Mouse (Mus musculus): ENCODE measurements at regions not wholly inside any gene's neighbourhood (a gene's known extent, or its start where the extent isn't known, plus 50 kb on each side); places are given as distances from the start of the nearest gene placed in this dataset.

- no peak for ATAC-seq (replicated peaks; ENCODE audit: low FRiP score, poor library complexity, severe bottlenecking)
These were observed 232.7 kb upstream of the Jun start for GRCm38 (mm10) chr4:95284696-95285095.

GRCm38 (mm10) chr4:95290321-95290720 is 238.3 kb upstream of the Jun start:
- ATAC-seq (replicated peaks; ENCODE audit: low FRiP score, poor library complexity, severe bottlenecking), result no peak

GRCm38 (mm10) chr4:95294110-95294509 is 242.1 kb upstream of the Jun start:
- no peak for ATAC-seq (replicated peaks; ENCODE audit: low FRiP score, poor library complexity, severe bottlenecking)

GRCm38 (mm10) chr4:95301907-95302306 is 249.9 kb upstream of the Jun start:
- ATAC-seq (replicated peaks; ENCODE audit: low FRiP score, poor library complexity, severe bottlenecking), result no peak

DNA sequence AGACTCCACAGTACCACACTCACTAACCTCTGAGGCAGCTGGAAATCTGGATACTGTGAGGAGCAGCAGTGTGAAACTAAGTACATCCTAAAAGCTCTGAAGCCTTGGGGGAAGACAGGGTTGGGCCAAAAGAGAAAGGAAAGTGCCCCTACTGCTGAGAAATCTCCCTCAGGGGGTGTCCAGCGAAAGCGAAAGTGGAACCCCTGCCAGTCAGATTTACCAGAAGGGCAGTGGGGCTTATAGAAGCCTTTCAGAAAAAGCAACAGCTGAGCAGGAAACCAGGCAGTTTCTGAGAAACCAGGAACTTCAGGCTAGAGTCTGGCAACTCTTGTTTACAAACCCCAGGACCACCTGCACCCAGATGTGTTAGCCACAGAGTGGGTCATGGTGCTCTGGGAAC is 251.3 kb upstream of the Jun start:
- no peak for ATAC-seq (replicated peaks; ENCODE audit: low FRiP score, poor library complexity, severe bottlenecking)

- ATAC-seq (replicated peaks; ENCODE audit: low FRiP score, poor library complexity, severe bottlenecking), result no peak
These were observed 252.0 kb upstream of the Jun start for GRCm38 (mm10) chr4:95304006-95304405.

DNA sequence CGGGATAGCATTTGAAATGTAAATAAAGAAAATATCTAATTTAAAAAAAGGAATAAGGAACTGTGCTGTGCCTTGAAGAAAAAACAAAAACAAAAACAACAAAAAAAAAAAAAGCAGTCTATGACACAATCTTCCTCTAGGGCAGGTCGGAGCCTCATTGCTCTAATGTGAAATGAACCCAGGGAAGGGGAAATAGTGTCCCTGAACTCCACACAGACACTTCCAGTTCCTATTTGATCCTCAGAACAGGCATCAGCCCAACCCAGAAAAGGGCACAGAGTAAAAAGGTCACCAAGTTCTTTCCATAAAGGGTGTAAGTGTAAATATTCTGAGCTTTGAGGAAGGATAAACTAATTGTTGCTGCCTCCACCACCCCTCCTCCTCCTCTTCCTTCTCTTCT is 250.2 kb upstream of the Fggy start:
- no peak for ATAC-seq (replicated peaks; ENCODE audit: low FRiP score, poor library complexity, severe bottlenecking)

DNA sequence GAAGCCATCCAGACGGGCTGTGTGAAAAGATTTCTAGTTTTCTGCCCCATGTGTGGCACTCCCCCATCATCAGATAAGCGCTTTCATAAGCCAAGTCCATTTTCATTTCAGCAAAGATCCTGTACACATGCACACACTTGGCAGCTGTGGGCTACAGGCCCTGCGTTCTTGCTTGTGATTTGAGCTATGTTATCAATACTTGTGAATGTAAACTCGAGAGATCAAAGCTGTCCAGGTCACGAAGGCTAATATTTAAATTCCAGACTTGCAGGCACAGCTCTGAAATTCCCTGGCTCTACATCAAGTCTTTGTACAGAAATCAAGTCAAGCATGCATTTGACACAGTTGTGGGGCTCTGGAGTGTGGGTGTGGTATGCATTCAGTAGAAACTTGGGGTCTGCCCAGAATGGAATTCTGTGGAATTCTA is 248.8 kb upstream of the Fggy start:
- no peak for ATAC-seq (replicated peaks; ENCODE audit: low FRiP score, poor library complexity, severe bottlenecking)

DNA sequence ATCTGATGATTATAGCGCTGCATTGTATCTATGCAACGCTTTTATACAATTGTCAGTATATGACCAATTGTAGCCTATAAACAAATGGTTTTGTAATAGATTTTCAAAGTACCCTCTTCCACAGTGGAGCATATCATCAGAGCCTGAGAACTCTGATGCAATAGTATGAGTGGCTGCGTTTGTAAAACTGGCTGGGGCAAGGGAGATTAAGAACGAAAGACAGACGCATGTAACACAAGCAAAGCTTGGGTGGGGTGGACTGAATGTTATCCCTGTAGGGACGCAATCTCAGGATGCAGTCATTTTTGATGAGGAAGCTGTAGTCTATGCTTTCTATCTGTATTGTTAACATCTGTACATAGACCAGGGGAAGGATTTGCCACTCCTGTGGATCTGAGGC is 246.9 kb upstream of the Fggy start:
- ATAC-seq (replicated peaks; ENCODE audit: low FRiP score, poor library complexity, severe bottlenecking), result no peak

- ATAC-seq (replicated peaks; ENCODE audit: low FRiP score, poor library complexity, severe bottlenecking), result no peak
These were observed 239.5 kb upstream of the Fggy start for GRCm38 (mm10) chr4:95317821-95318290.

- ATAC-seq (replicated peaks; ENCODE audit: low FRiP score, poor library complexity, severe bottlenecking), result no peak
These were observed 238.7 kb upstream of the Fggy start for GRCm38 (mm10) chr4:95318561-95318960.

- no peak for ATAC-seq (replicated peaks; ENCODE audit: low FRiP score, poor library complexity, severe bottlenecking)
These were observed 238.3 kb upstream of the Fggy start for GRCm38 (mm10) chr4:95319036-95319435.

GRCm38 (mm10) chr4:95325861-95326260 is 231.4 kb upstream of the Fggy start:
- no peak for ATAC-seq (replicated peaks; ENCODE audit: low FRiP score, poor library complexity, severe bottlenecking)

- ATAC-seq (replicated peaks; ENCODE audit: low FRiP score, poor library complexity, severe bottlenecking), result no peak
These were observed 217.5 kb upstream of the Fggy start for GRCm38 (mm10) chr4:95339822-95340221.

DNA sequence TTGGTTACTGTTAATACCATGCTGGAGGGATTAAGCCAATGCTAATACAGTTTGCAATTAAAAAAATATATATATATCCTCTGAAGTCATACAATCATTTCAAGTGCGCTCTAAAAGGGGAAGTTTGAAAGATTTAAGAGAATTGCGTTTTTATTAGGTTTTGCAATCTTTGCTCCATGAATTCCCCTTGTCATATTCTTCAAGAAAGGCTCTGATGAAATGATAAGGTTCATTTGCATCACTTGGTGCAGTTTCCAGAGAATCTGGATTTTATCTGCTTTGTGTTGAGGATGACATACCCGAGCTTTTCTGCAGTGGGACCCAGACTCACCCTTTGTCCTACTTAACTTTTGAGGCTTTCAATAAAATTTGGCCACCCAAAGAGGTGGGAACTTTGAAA is 216.4 kb upstream of the Fggy start:
- no peak for ATAC-seq (replicated peaks; ENCODE audit: low FRiP score, poor library complexity, severe bottlenecking)

- no peak for ATAC-seq (replicated peaks; ENCODE audit: low FRiP score, poor library complexity, severe bottlenecking)
These were observed 210.5 kb upstream of the Fggy start for GRCm38 (mm10) chr4:95346722-95347197.

GRCm38 (mm10) chr4:95347436-95347835 is 209.9 kb upstream of the Fggy start:
- no peak for ATAC-seq (replicated peaks; ENCODE audit: low FRiP score, poor library complexity, severe bottlenecking)

GRCm38 (mm10) chr4:95348405-95349123 is 208.7 kb upstream of the Fggy start:
- no peak for ATAC-seq (replicated peaks; ENCODE audit: low FRiP score, poor library complexity, severe bottlenecking)

DNA sequence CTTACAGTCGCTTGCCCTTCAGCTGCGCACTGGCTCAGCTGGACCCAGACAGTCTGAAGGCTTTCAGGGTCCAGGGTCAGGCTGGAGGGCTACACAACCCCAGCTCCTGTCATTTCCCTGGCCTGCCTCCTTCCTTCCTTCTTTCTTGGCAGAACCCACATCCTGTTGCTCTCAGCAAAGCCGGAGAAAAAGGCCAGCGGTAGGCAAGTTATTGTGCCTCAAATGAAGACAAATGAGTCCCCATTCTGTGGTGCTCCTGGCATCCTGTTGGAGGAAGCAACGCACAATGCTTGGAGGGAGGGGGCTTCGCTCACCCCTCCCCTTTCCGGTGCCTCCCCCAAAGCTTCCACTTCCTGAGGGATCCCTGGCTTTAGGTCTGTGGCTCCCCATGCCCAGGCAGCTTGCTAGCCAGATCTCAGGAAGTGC is 203.4 kb upstream of the Fggy start:
- no peak for ATAC-seq (replicated peaks; ENCODE audit: low FRiP score, poor library complexity, severe bottlenecking)

- ATAC-seq (replicated peaks; ENCODE audit: low FRiP score, poor library complexity, severe bottlenecking), result no peak
These were observed 198.6 kb upstream of the Fggy start for GRCm38 (mm10) chr4:95358674-95359073.

- no peak for ATAC-seq (replicated peaks; ENCODE audit: low FRiP score, poor library complexity, severe bottlenecking)
These were observed 196.9 kb upstream of the Fggy start for GRCm38 (mm10) chr4:95360336-95360967.
